Mouse (Mus musculus) megakaryocyte, embryonic 14.5 days (primary cell): ENCODE measurements around the gene Hoxd10. TPM values are rescaled to one million over a fixed set of nuclear protein-coding genes. Genes with fewer than 3 reads are reported as not detected.

ENCODE experiments used
- H3K27me3 ChIP-seq: replicated peaks from 2 replicates; pipeline ENCODE3; 2012; ENCODE audit warnings: inconsistent platforms
- H3K36me3 ChIP-seq: replicated peaks from 2 replicates; pipeline ENCODE3; 2012; ENCODE audit warnings: low read length, inconsistent platforms, mixed read lengths
- H3K4me1 ChIP-seq: 2 replicates; pipeline ENCODE4 v1.6.1; 2012; ENCODE audit warnings: inconsistent platforms
- H3K4me3 ChIP-seq: replicated peaks from 2 replicates; pipeline ENCODE3; 2012; ENCODE audit warnings: moderate library complexity, mild to moderate bottlenecking, inconsistent platforms
- H3K9me3 ChIP-seq: 2 replicates; pipeline ENCODE4 v1.6.1; 2012; ENCODE audit warnings: inconsistent platforms
- FLI1 ChIP-seq: IDR thresholded peaks from 2 replicates; pipeline ENCODE4 v1.6.1; 2012; ENCODE audit warnings: low read length, inconsistent platforms, mixed read lengths
- GATA1 ChIP-seq: IDR thresholded peaks from 3 replicates; pipeline ENCODE4 v1.6.1; 2012; ENCODE audit warnings: mixed read lengths, low read length, inconsistent platforms, borderline replicate concordance
- polyA plus RNA-seq: library from polyadenylated mRNA; stranded (reverse); fragments of >175 nt; gene quantifications from 2 replicates; pipeline ENCODE4 v1.2.3, GENCODE M21; 2012; ENCODE audit warnings: low replicate concordance; ENCODE audit not compliant: insufficient read depth

Gene Hoxd10
- polyA plus RNA-seq, 1 experiment: not detected

GRCm38 (mm10) chr2:74672481-74673362, 19.0 kb upstream of the Hoxd10 start:
- no peak for TF ChIP-seq GATA1
- no peak for TF ChIP-seq FLI1
- Histone ChIP-seq H3K4me3 (peak overlapping the region; percentile 93), H3K27me3 (peaks cover 98% of the 10 kb centered on the region), H3K36me3 (no peaks in the 10 kb centered on the region), H3K4me1 (peaks cover 51% of the 10 kb centered on the region), H3K9me3 (peaks cover 4% of the 10 kb centered on the region; the same call in 1 of the 2 replicates)

GRCm38 (mm10) chr2:74673835-74674425, 17.8 kb upstream of the Hoxd10 start:
- no peaks in the 10 kb centered on the region for H3K9me3 ChIP-seq
- no peaks in the 10 kb centered on the region for H3K36me3 ChIP-seq
- TF ChIP-seq FLI1: no peak
- no peak for TF ChIP-seq GATA1
- peaks cover 40% of the 10 kb centered on the region for H3K4me1 ChIP-seq
- no peak overlapping the region for H3K4me3 ChIP-seq
- peaks cover 98% of the 10 kb centered on the region for H3K27me3 ChIP-seq

GRCm38 (mm10) chr2:74674881-74675665, 16.7 kb upstream of the Hoxd10 start, which contains the start of gene Hoxd12:
Gene Hoxd12 (plus strand): TSS chr2:74675013.
- Histone ChIP-seq H3K27me3 (peaks cover 98% of the 10 kb centered on the region), H3K36me3 (no peaks in the 10 kb centered on the region)

GRCm38 (mm10) chr2:74675666-74676282, 15.9 kb upstream of the Hoxd10 start:
- peaks cover 99% of the 10 kb centered on the region for H3K27me3 ChIP-seq
- TF ChIP-seq FLI1: no peak
- TF ChIP-seq GATA1: no peak
- H3K4me1 ChIP-seq: peaks cover 52% of the 10 kb centered on the region
- no peaks in the 10 kb centered on the region for H3K9me3 ChIP-seq
- peak overlapping the region; percentile 9 for H3K4me3 ChIP-seq
- no peaks in the 10 kb centered on the region for H3K36me3 ChIP-seq

More at GRCm38 (mm10) chr2:74674881-74675665, 16.7 kb upstream of the Hoxd10 start, which contains the start of gene Hoxd12:
- peak within 1 kb of the TSS; percentile 9 for H3K4me3 ChIP-seq
- TF ChIP-seq FLI1 (no peak), GATA1 (no peak)
- peaks cover 47% of the 10 kb centered on the region for H3K4me1 ChIP-seq
- H3K9me3 ChIP-seq: no peaks in the 10 kb centered on the region

- H3K27me3 ChIP-seq: peaks cover 100% of the 10 kb centered on the region
These were observed 15.2 kb upstream of the Hoxd10 start for GRCm38 (mm10) chr2:74676376-74677052.

GRCm38 (mm10) chr2:74677106-74677505, 14.6 kb upstream of the Hoxd10 start:
- Histone ChIP-seq H3K4me3 (no peak overlapping the region), H3K36me3 (no peaks in the 10 kb centered on the region), H3K9me3 (0 out of 2 replicates have a peak, but pooled peaks cover 2% of the 10 kb centered on the region), H3K4me1 (peaks cover 53% of the 10 kb centered on the region), H3K27me3 (peaks cover 100% of the 10 kb centered on the region)
- TF ChIP-seq FLI1 (no peak), GATA1 (no peak)

More at GRCm38 (mm10) chr2:74676376-74677052, 15.2 kb upstream of the Hoxd10 start:
- Histone ChIP-seq H3K4me1 (peaks cover 53% of the 10 kb centered on the region), H3K4me3 (no peak overlapping the region), H3K36me3 (no peaks in the 10 kb centered on the region), H3K9me3 (no peaks in the 10 kb centered on the region)
- TF ChIP-seq GATA1 (no peak), FLI1 (no peak)

- peaks cover 100% of the 10 kb centered on the region for H3K27me3 ChIP-seq
These were observed 12.7 kb upstream of the Hoxd10 start, which contains the start of gene Hoxd11 for GRCm38 (mm10) chr2:74678891-74679595. Gene Hoxd11 (plus strand): TSS chr2:74679557.

GRCm38 (mm10) chr2:74679596-74679971, 12.1 kb upstream of the Hoxd10 start:
- Histone ChIP-seq H3K36me3 (no peaks in the 10 kb centered on the region), H3K27me3 (peaks cover 100% of the 10 kb centered on the region), H3K4me1 (peaks cover 43% of the 10 kb centered on the region), H3K4me3 (peak overlapping the region; percentile 81), H3K9me3 (0 out of 2 replicates have a peak, but pooled peaks cover 5% of the 10 kb centered on the region)
- TF ChIP-seq FLI1: no peak
- no peak for TF ChIP-seq GATA1

More at GRCm38 (mm10) chr2:74678891-74679595, 12.7 kb upstream of the Hoxd10 start, which contains the start of gene Hoxd11:
- peaks cover 46% of the 10 kb centered on the region for H3K4me1 ChIP-seq
- H3K9me3 ChIP-seq: 0 out of 2 replicates have a peak, but pooled peaks cover 5% of the 10 kb centered on the region
- no peaks in the 10 kb centered on the region for H3K36me3 ChIP-seq
- no peak for TF ChIP-seq GATA1
- TF ChIP-seq FLI1: no peak
- peak within 1 kb of the TSS; percentile 81 for H3K4me3 ChIP-seq
